Mouse (Mus musculus): ENCODE results near the gene Arhgef10l.

Gene Arhgef10l

GRCm38 (mm10) chr4:140657681-140658575 lies 7.9 kb downstream of the Arhgef10l start:
- DNase-seq (ENCODE audit: low spot score): peak; percentile 86

- no peak for DNase-seq (ENCODE audit: low spot score)
Observed at GRCm38 (mm10) chr4:140656529-140656928, 9.3 kb downstream of the Arhgef10l start.

- DNase-seq (ENCODE audit: low spot score): no peak
Observed at GRCm38 (mm10) chr4:140654798-140655197, 11.0 kb downstream of the Arhgef10l start.

GRCm38 (mm10) chr4:140653835-140654583 lies 11.8 kb downstream of the Arhgef10l start:
- DNase-seq (ENCODE audit: low spot score): no peak

- no peak for DNase-seq (ENCODE audit: low spot score)
Observed at GRCm38 (mm10) chr4:140649731-140650130, 16.1 kb downstream of the Arhgef10l start.

GRCm38 (mm10) chr4:140649207-140649591 lies 16.6 kb downstream of the Arhgef10l start:
- DNase-seq (ENCODE audit: low spot score): no peak

- no peak for DNase-seq (ENCODE audit: low spot score)
Observed at GRCm38 (mm10) chr4:140648443-140649206, 17.2 kb downstream of the Arhgef10l start.

- no peak for DNase-seq (ENCODE audit: low spot score)
Observed at GRCm38 (mm10) chr4:140647711-140648421, 17.9 kb downstream of the Arhgef10l start.

- DNase-seq (ENCODE audit: low spot score): no peak
Observed at GRCm38 (mm10) chr4:140645638-140646037, 20.2 kb downstream of the Arhgef10l start.

- no peak for DNase-seq (ENCODE audit: low spot score)
Observed at GRCm38 (mm10) chr4:140644701-140645100, 21.1 kb downstream of the Arhgef10l start.

- no peak for DNase-seq (ENCODE audit: low spot score)
Observed at GRCm38 (mm10) chr4:140644276-140644675, 21.5 kb downstream of the Arhgef10l start.

GRCm38 (mm10) chr4:140642378-140642777 lies 23.4 kb downstream of the Arhgef10l start:
- DNase-seq (ENCODE audit: low spot score): no peak

GRCm38 (mm10) chr4:140641414-140641918 lies 24.3 kb downstream of the Arhgef10l start:
- peak; percentile 60 for DNase-seq (ENCODE audit: low spot score)

GRCm38 (mm10) chr4:140640668-140641067 lies 25.1 kb downstream of the Arhgef10l start:
- DNase-seq (ENCODE audit: low spot score): no peak

- no peak for DNase-seq (ENCODE audit: low spot score)
Observed at GRCm38 (mm10) chr4:140640242-140640523, 25.6 kb downstream of the Arhgef10l start.

- DNase-seq (ENCODE audit: low spot score): no peak
Observed at GRCm38 (mm10) chr4:140639431-140640241, 26.2 kb downstream of the Arhgef10l start.

GRCm38 (mm10) chr4:140638591-140638990 lies 27.2 kb downstream of the Arhgef10l start:
- DNase-seq (ENCODE audit: low spot score): no peak

GRCm38 (mm10) chr4:140637269-140637668 lies 28.5 kb downstream of the Arhgef10l start:
- no peak for DNase-seq (ENCODE audit: low spot score)

- no peak for DNase-seq (ENCODE audit: low spot score)
Observed at GRCm38 (mm10) chr4:140636312-140636996, 29.4 kb downstream of the Arhgef10l start.

- no peak for DNase-seq (ENCODE audit: low spot score)
Observed at GRCm38 (mm10) chr4:140634861-140635388, 30.9 kb downstream of the Arhgef10l start.
